In the genomic region with DNA sequence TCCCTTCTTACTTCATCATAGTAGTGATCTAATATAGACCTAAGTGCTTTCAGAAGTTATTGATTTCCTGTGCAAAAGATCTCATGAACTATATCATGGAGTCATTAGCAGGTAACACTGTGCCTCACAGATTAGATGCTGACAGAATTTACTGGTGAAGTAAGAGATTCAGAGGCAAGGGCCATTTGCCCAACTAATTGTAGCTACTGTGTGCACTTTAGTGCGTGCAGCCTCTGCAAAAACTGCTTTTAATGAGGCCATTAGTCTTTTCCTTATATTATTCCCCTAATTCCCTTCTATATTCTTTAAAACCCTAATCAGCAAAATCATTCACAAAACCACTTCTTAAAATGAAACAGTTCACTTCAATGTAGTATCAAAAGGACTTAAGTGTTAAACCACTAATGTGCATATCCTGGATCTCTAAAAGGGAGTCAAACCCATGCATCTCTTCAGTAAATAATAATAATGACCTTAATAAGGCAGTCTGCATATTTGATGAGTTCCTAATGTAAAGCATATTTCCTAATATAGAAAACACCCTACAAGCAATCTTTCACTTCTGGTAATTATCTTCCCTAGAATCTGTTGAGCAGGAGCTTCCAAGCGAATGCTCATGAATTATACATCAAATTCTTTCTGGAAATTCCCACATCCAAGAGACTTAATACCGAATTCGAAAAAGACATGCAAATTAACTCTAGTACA, we compare ENCODE assay signal across 21 mouse cellular contexts.
DNase-seq lines count a peak whose midpoint lies in the region; ATAC-seq and TF ChIP-seq lines count a peak whose summit lies in the region.
"Had no signal": no experiment of that assay in that cellular context is flagged by ENCODE, and none has a peak within 500 bp of the region (broad histone marks: within the 10 kb centered on the region; RNA-seq: fewer than 3 reads in every experiment).

No protein-coding gene starts in this region.

- WGBS in hindbrain, embryonic 14.5 days: 34% methylated on average over 4 of the region's 4 CpGs
- WGBS in hindbrain, embryonic 11.5 days: 57% methylated on average over 4 of the region's 4 CpGs
- WGBS in forebrain, embryonic 15.5 days: 9% methylated on average over 4 of the region's 4 CpGs
- WGBS in midbrain, embryonic 16.5 days: 27% methylated on average over 4 of the region's 4 CpGs
- WGBS in cerebellum, adult 2 months: 48% methylated on average over 4 of the region's 4 CpGs

- H3K4me1 ChIP-seq in hindbrain, embryonic 14.5 days (replicated peaks; ENCODE audit: control insufficient read depth, insufficient read depth, low read length): no peaks in the 10 kb centered on the region
- no peaks in the 10 kb centered on the region for H3K4me1 ChIP-seq in hindbrain, embryonic 11.5 days (replicated peaks; ENCODE audit: control insufficient read depth, insufficient read depth, low read length)
- H3K4me1 ChIP-seq in forebrain, embryonic 15.5 days: peaks cover 8% of the 10 kb centered on the region
- H3K4me1 ChIP-seq in midbrain, embryonic 16.5 days (ENCODE audit: control insufficient read depth, insufficient read depth, low read length): no peaks in the 10 kb centered on the region
- H3K4me1 ChIP-seq in cerebellum, adult 2 months (ENCODE audit: control insufficient read depth, insufficient read depth, low read length): no peaks in the 10 kb centered on the region
- H3K4me1 ChIP-seq: hindbrain, embryonic 10.5 days; kidney, embryonic 15.5 days; limb, embryonic 13.5 days had no signal

- TF ChIP-seq CTCF in brain, embryonic 14.5 days (IDR thresholded peaks at IDR 0.05; ENCODE audit: borderline replicate concordance, extremely low read depth, insufficient read depth, insufficient read length): no peak
- no peak for TF ChIP-seq CTCF in cerebellum, adult 2 months (IDR thresholded peaks at IDR 0.05; ENCODE audit: borderline replicate concordance, insufficient read depth, low read depth, low read length)

- H3K4me2 ChIP-seq in hindbrain, embryonic 14.5 days (replicated peaks): no peak overlapping the region
- no peak overlapping the region for H3K4me2 ChIP-seq in hindbrain, embryonic 11.5 days (replicated peaks; ENCODE audit: low read depth, low read length)
- H3K4me2 ChIP-seq in forebrain, embryonic 15.5 days (replicated peaks): no peak overlapping the region
- no peak overlapping the region for H3K4me2 ChIP-seq in midbrain, embryonic 16.5 days (ENCODE audit: low read length)
- H3K4me2 ChIP-seq: kidney, embryonic 15.5 days; limb, embryonic 13.5 days; liver, embryonic 11.5 days had no signal

- peak; percentile 36 for DNase-seq in hindbrain, embryonic 14.5 days (ENCODE audit: low spot score)
- DNase-seq in hindbrain, embryonic 11.5 days (ENCODE audit: low spot score): no peak
- DNase-seq in brain, embryonic 14.5 days (ENCODE audit: low read depth): peak; percentile 83
- DNase-seq in cerebellum, adult 2 months: no peak
- no peak for DNase-seq in kidney, adult 11 months
- DNase-seq: adrenal gland, postnatal 25 days; cerebellum, adult 8-10 months; cerebellum, postnatal 36 days; gastrocnemius, postnatal 14 days; heart, postnatal 14 days; kidney, adult 18-20 months; kidney, postnatal 25 days; lung, postnatal 36 days; thymus, postnatal 4 days had no signal

- no peak for TF ChIP-seq POLR2A in brain, embryonic 14.5 days (IDR thresholded peaks at IDR 0.05; ENCODE audit: borderline replicate concordance, extremely low read depth, insufficient read depth, insufficient read length, poor library complexity, severe bottlenecking)
- TF ChIP-seq POLR2A in cerebellum, adult 2 months (IDR thresholded peaks at IDR 0.05; ENCODE audit: borderline replicate concordance, insufficient read depth, low read length): no peak

- H3K4me3 ChIP-seq in hindbrain, embryonic 14.5 days (replicated peaks; ENCODE audit: low read length): no peak overlapping the region
- H3K4me3 ChIP-seq in hindbrain, embryonic 11.5 days (ENCODE audit: low read depth, low read length): no peak overlapping the region
- H3K4me3 ChIP-seq in forebrain, embryonic 15.5 days: no peak overlapping the region
- no peak overlapping the region for H3K4me3 ChIP-seq in midbrain, embryonic 16.5 days (ENCODE audit: low read depth, low read length)
- no peak overlapping the region for H3K4me3 ChIP-seq in cerebellum, adult 2 months (replicated peaks; ENCODE audit: insufficient read depth, low read depth, low read length)
- H3K4me3 ChIP-seq: hindbrain, embryonic 10.5 days; kidney, embryonic 15.5 days; limb, embryonic 13.5 days had no signal

- ATAC-seq in hindbrain, embryonic 14.5 days (ENCODE audit: low FRiP score): 0 out of 2 replicates have a peak, but pooled peaks have one; percentile 14
- no peak for ATAC-seq in hindbrain, embryonic 11.5 days (ENCODE audit: low FRiP score)
- peak; percentile 61 for ATAC-seq in forebrain, embryonic 15.5 days (replicated peaks)
- ATAC-seq in midbrain, embryonic 16.5 days: peak; percentile 45; the same call in 1 of the 2 replicates
- ATAC-seq: CD4-positive, CD25-positive, alpha-beta regulatory T cell, adult 4 months had no signal

- H3K27ac ChIP-seq in hindbrain, embryonic 14.5 days: no peak overlapping the region
- no peak overlapping the region for H3K27ac ChIP-seq in hindbrain, embryonic 11.5 days (ENCODE audit: low read depth, low read length)
- H3K27ac ChIP-seq in forebrain, embryonic 15.5 days (replicated peaks): no peak overlapping the region
- no peak overlapping the region for H3K27ac ChIP-seq in midbrain, embryonic 16.5 days (ENCODE audit: low read length)
- no peak overlapping the region for H3K27ac ChIP-seq in cerebellum, adult 2 months (ENCODE audit: insufficient read depth, low read length)
- H3K27ac ChIP-seq: hindbrain, embryonic 10.5 days; kidney, embryonic 15.5 days; limb, embryonic 13.5 days had no signal

- H3K9ac ChIP-seq in hindbrain, embryonic 14.5 days: no peak overlapping the region
- no peak overlapping the region for H3K9ac ChIP-seq in hindbrain, embryonic 11.5 days (ENCODE audit: low read depth, low read length)
- no peak overlapping the region for H3K9ac ChIP-seq in forebrain, embryonic 15.5 days (replicated peaks)
- H3K9ac ChIP-seq in midbrain, embryonic 16.5 days (ENCODE audit: low read depth, low read length): no peak overlapping the region
- H3K9ac ChIP-seq: kidney, embryonic 15.5 days; limb, embryonic 13.5 days had no signal

- no peaks in the 10 kb centered on the region for H3K36me3 ChIP-seq in hindbrain, embryonic 14.5 days (replicated peaks; ENCODE audit: control insufficient read depth, insufficient read depth)
- no peaks in the 10 kb centered on the region for H3K36me3 ChIP-seq in hindbrain, embryonic 11.5 days (ENCODE audit: control insufficient read depth, insufficient read depth, low read length)
- H3K36me3 ChIP-seq in forebrain, embryonic 15.5 days: no peaks in the 10 kb centered on the region
- no peaks in the 10 kb centered on the region for H3K36me3 ChIP-seq in midbrain, embryonic 16.5 days (ENCODE audit: control insufficient read depth, insufficient read depth, low read length)
- H3K36me3 ChIP-seq: hindbrain, embryonic 10.5 days; kidney, embryonic 15.5 days; limb, embryonic 13.5 days had no signal

- H3K9me3 ChIP-seq in hindbrain, embryonic 14.5 days (ENCODE audit: control insufficient read depth, low read length): no peaks in the 10 kb centered on the region
- no peaks in the 10 kb centered on the region for H3K9me3 ChIP-seq in hindbrain, embryonic 11.5 days (ENCODE audit: control insufficient read depth, low read length)
- H3K9me3 ChIP-seq in forebrain, embryonic 15.5 days: no peaks in the 10 kb centered on the region
- no peaks in the 10 kb centered on the region for H3K9me3 ChIP-seq in midbrain, embryonic 16.5 days (replicated peaks; ENCODE audit: control insufficient read depth, low read length, poor library complexity, severe bottlenecking)
- H3K9me3 ChIP-seq: hindbrain, embryonic 10.5 days; kidney, embryonic 15.5 days; limb, embryonic 13.5 days had no signal

- H3K27me3 ChIP-seq in hindbrain, embryonic 14.5 days (ENCODE audit: control insufficient read depth, insufficient read depth, low read length): no peaks in the 10 kb centered on the region
- no peaks in the 10 kb centered on the region for H3K27me3 ChIP-seq in hindbrain, embryonic 11.5 days (ENCODE audit: control insufficient read depth, insufficient read depth, low read length)
- no peaks in the 10 kb centered on the region for H3K27me3 ChIP-seq in forebrain, embryonic 15.5 days
- H3K27me3 ChIP-seq in midbrain, embryonic 16.5 days (ENCODE audit: control insufficient read depth, insufficient read depth, low read depth, low read length): no peaks in the 10 kb centered on the region
- no peaks in the 10 kb centered on the region for H3K27me3 ChIP-seq in cerebellum, adult 2 months (ENCODE audit: control insufficient read depth, insufficient read depth, low read length)
- H3K27me3 ChIP-seq: kidney, embryonic 15.5 days; limb, embryonic 13.5 days had no signal

Comparison
In these comparisons a context has a peak if more than half of its experiments do, and no peak if none do; other contexts are left out.
1. DNase-seq: peak in hindbrain, embryonic 14.5 days (single experiment) and brain, embryonic 14.5 days (single experiment); none in hindbrain, embryonic 11.5 days (single experiment), cerebellum, adult 2 months (0 of 2) and kidney, adult 11 months (single experiment).